8 mouse cellular contexts compared by ENCODE assay signal in genomic region chr1:152815265-152815701, GRCm38 (mm10). TPM values are rescaled to one million over a fixed set of nuclear protein-coding genes. Genes with fewer than 3 reads are reported as not detected.
DNase-seq lines count a peak whose midpoint lies in the region; ATAC-seq and TF ChIP-seq lines count a peak whose summit lies in the region.

No protein-coding gene starts in this region.

- H3K36me3 ChIP-seq in forebrain, postnatal 0 days (ENCODE audit: insufficient read depth) = no peaks in the 10 kb centered on the region
- no peaks in the 10 kb centered on the region for H3K36me3 ChIP-seq in limb, embryonic 11.5 days (ENCODE audit: control insufficient read depth, insufficient read depth, low read length)
- no peaks in the 10 kb centered on the region for H3K36me3 ChIP-seq in midbrain, embryonic 11.5 days (ENCODE audit: control insufficient read depth, insufficient read depth, low read length)

- H3K27me3 ChIP-seq in forebrain, postnatal 0 days (ENCODE audit: insufficient read depth, low read length) = no peaks in the 10 kb centered on the region
- H3K27me3 ChIP-seq in limb, embryonic 11.5 days (ENCODE audit: control insufficient read depth, insufficient read depth, low read length) = no peaks in the 10 kb centered on the region
- no peaks in the 10 kb centered on the region for H3K27me3 ChIP-seq in midbrain, embryonic 11.5 days (ENCODE audit: control insufficient read depth, insufficient read depth, low read length)

- peak; percentile 58 for TF ChIP-seq CTCF in layer of hippocampus, adult 2 months (conservative IDR thresholded peaks at IDR 0.05)
- TF ChIP-seq CTCF in forebrain, postnatal 0 days (IDR thresholded peaks at IDR 0.05; ENCODE audit: low read depth) = peak; percentile 29; the same call in 1 of the 2 replicates

- no peak overlapping the region for H3K4me2 ChIP-seq in forebrain, postnatal 0 days (ENCODE audit: low read depth)
- no peak overlapping the region for H3K4me2 ChIP-seq in limb, embryonic 11.5 days (ENCODE audit: low read depth, severe bottlenecking)
- no peak overlapping the region for H3K4me2 ChIP-seq in midbrain, embryonic 11.5 days

- no peak overlapping the region for H3K9ac ChIP-seq in forebrain, postnatal 0 days
- no peak overlapping the region for H3K9ac ChIP-seq in limb, embryonic 11.5 days (ENCODE audit: low read length)
- H3K9ac ChIP-seq in midbrain, embryonic 11.5 days (ENCODE audit: low read length) = no peak overlapping the region

- H3K27ac ChIP-seq in layer of hippocampus, adult 2 months = no peak overlapping the region
- H3K27ac ChIP-seq in forebrain, postnatal 0 days (ENCODE audit: low read depth, low read length) = no peak overlapping the region
- H3K27ac ChIP-seq in limb, embryonic 11.5 days (replicated peaks; ENCODE audit: low read depth, low read length) = no peak overlapping the region
- H3K27ac ChIP-seq in midbrain, embryonic 11.5 days (ENCODE audit: low read depth, low read length) = no peak overlapping the region

- no peak for DNase-seq in layer of hippocampus, adult 2 months (ENCODE audit: low spot score in 2 of 2)
- DNase-seq in layer of hippocampus, postnatal 36 days = no peak
- DNase-seq in brain, embryonic 18.5 days (ENCODE audit: low read depth, low spot score) = peak; percentile 16
- DNase-seq in forebrain, postnatal 0 days = peak; percentile 62
- DNase-seq in limb, embryonic 11.5 days (ENCODE audit: low spot score) = peak; percentile 50
- peak; percentile 91 for DNase-seq in midbrain, embryonic 11.5 days (ENCODE audit: low spot score, missing footprints)
- no peak for DNase-seq in spleen, adult 18-20 months
- DNase-seq in layer of hippocampus, postnatal 10 days (ENCODE audit: low spot score in 2 of 2) = no peak

- no peaks in the 10 kb centered on the region for H3K9me3 ChIP-seq in forebrain, postnatal 0 days (ENCODE audit: low read length)
- H3K9me3 ChIP-seq in limb, embryonic 11.5 days (ENCODE audit: control insufficient read depth, low read length) = no peaks in the 10 kb centered on the region
- no peaks in the 10 kb centered on the region for H3K9me3 ChIP-seq in midbrain, embryonic 11.5 days (ENCODE audit: control insufficient read depth, low read length)

- 31% methylated on average over 7 of the region's 7 CpGs for WGBS in forebrain, postnatal 0 days
- WGBS in limb, embryonic 11.5 days = 41% methylated on average over 7 of the region's 7 CpGs
- 39% methylated on average over 7 of the region's 7 CpGs for WGBS in midbrain, embryonic 11.5 days

- H3K4me1 ChIP-seq in forebrain, postnatal 0 days (ENCODE audit: insufficient read depth) = peaks cover 10% of the 10 kb centered on the region
- H3K4me1 ChIP-seq in limb, embryonic 11.5 days (ENCODE audit: control insufficient read depth, insufficient read depth, low read length) = no peaks in the 10 kb centered on the region
- peaks cover 14% of the 10 kb centered on the region for H3K4me1 ChIP-seq in midbrain, embryonic 11.5 days (ENCODE audit: control insufficient read depth, insufficient read depth, low read length)

- peak; percentile 68 for ATAC-seq in forebrain, postnatal 0 days
- no peak for ATAC-seq in limb, embryonic 11.5 days (ENCODE audit: insufficient number of reproducible peaks, low FRiP score, low TSS enrichment, low read depth)
- ATAC-seq in midbrain, embryonic 11.5 days (ENCODE audit: low FRiP score) = peak; percentile 67

- H3K4me3 ChIP-seq in layer of hippocampus, adult 2 months = no peak overlapping the region
- H3K4me3 ChIP-seq in forebrain, postnatal 0 days (ENCODE audit: low read depth, low read length) = no peak overlapping the region
- no peak overlapping the region for H3K4me3 ChIP-seq in limb, embryonic 11.5 days (ENCODE audit: low read depth, low read length)
- no peak overlapping the region for H3K4me3 ChIP-seq in midbrain, embryonic 11.5 days (ENCODE audit: low read depth, low read length)

RNA-seq across cellular contexts. Expression of gene Ncf2, which starts 15.3 kb away (rescaled TPM):
- total RNA-seq in layer of hippocampus, adult 2 months (2021) = 1 to 10 TPM; 1.9 to 2.9 TPM
- total RNA-seq in layer of hippocampus, postnatal 36 days (2021) = 1 to 10 TPM; 3.1 to 4.9 TPM
- 2.3 and 4.1 TPM in 2 replicates for total RNA-seq in forebrain, postnatal 0 days (2014; rRNA removed)
- 1.9 and 2.0 TPM in 2 replicates for polyA plus RNA-seq in forebrain, postnatal 0 days (2015; fragmentation: Nextera tagmentation; extraction: Ambion mirVana)
- 2.4 and 2.7 TPM in 2 replicates for polyA plus RNA-seq in limb, embryonic 11.5 days (2014; fragmentation: Nextera tagmentation; extraction: Ambion mirVana)
- polyA plus RNA-seq in midbrain, embryonic 11.5 days (2014; fragmentation: Nextera tagmentation; extraction: Ambion mirVana) = 2.6 and 3.3 TPM in 2 replicates
- total RNA-seq in layer of hippocampus, postnatal 10 days (2021) = 1 to 10 TPM; 2.3 to 3.7 TPM

RNA-seq across cellular contexts. Expression of gene Arpc5, which starts 48.9 kb away (rescaled TPM):
- 100 to 1,000 TPM; 185 to 193 TPM for total RNA-seq in layer of hippocampus, adult 2 months (2021)
- total RNA-seq in layer of hippocampus, postnatal 36 days (2021) = 100 to 1,000 TPM; 197 to 200 TPM
- total RNA-seq in forebrain, postnatal 0 days (2014; rRNA removed) = 301 and 341 TPM in 2 replicates
- 537 and 561 TPM in 2 replicates for polyA plus RNA-seq in forebrain, postnatal 0 days (2015; fragmentation: Nextera tagmentation; extraction: Ambion mirVana)
- polyA plus RNA-seq in limb, embryonic 11.5 days (2014; fragmentation: Nextera tagmentation; extraction: Ambion mirVana) = 179 and 182 TPM in 2 replicates
- 284 and 314 TPM in 2 replicates for polyA plus RNA-seq in midbrain, embryonic 11.5 days (2014; fragmentation: Nextera tagmentation; extraction: Ambion mirVana)
- 100 to 1,000 TPM; 272 to 278 TPM for total RNA-seq in layer of hippocampus, postnatal 10 days (2021)

RNA-seq across cellular contexts. Expression of gene Rgl1, which starts 49.1 kb away (rescaled TPM):
- 100 to 1,000 TPM; 126 TPM for total RNA-seq in layer of hippocampus, adult 2 months (2021)
- total RNA-seq in layer of hippocampus, postnatal 36 days (2021) = 100 to 1,000 TPM; 116 to 122 TPM
- total RNA-seq in forebrain, postnatal 0 days (2014; rRNA removed) = 26.7 and 27.8 TPM in 2 replicates
- polyA plus RNA-seq in forebrain, postnatal 0 days (2015; fragmentation: Nextera tagmentation; extraction: Ambion mirVana) = 18.8 and 22.5 TPM in 2 replicates
- polyA plus RNA-seq in limb, embryonic 11.5 days (2014; fragmentation: Nextera tagmentation; extraction: Ambion mirVana) = 32.7 and 34.3 TPM in 2 replicates
- polyA plus RNA-seq in midbrain, embryonic 11.5 days (2014; fragmentation: Nextera tagmentation; extraction: Ambion mirVana) = 23.2 and 24.0 TPM in 2 replicates
- total RNA-seq in layer of hippocampus, postnatal 10 days (2021) = 10 to 100 TPM; 63.9 to 67.0 TPM

Comparison
In these comparisons a context has a peak if more than half of its experiments do, and no peak if none do; other contexts are left out.
1. DNase-seq: peak in brain, embryonic 18.5 days (single experiment), forebrain, postnatal 0 days (single experiment), limb, embryonic 11.5 days (single experiment) and midbrain, embryonic 11.5 days (single experiment); none in layer of hippocampus, adult 2 months (0 of 2), layer of hippocampus, postnatal 36 days (0 of 2), spleen, adult 18-20 months (0 of 2) and layer of hippocampus, postnatal 10 days (0 of 2).